Mouse (Mus musculus) intestine, embryonic 14.5 days (tissue): ENCODE measurements at regions not wholly inside any gene's neighbourhood (a gene's known extent, or its start where the extent isn't known, plus 50 kb on each side); places are given as distances from the start of the nearest gene placed in this dataset.
"Not testable (repeated sequence)": the region's sequence is repeated elsewhere in the genome, so short reads cannot be mapped to it uniquely, and the experiment has no call there.

Source experiments
- ATAC-seq: fragments of 200-750 bp; cut with Nextera tagmentation; replicated peaks from 2 replicates; pipeline ENCODE4 v1.8.0; 2017; ENCODE audit warnings: low read depth, moderate number of reproducible peaks, moderate TSS enrichment, moderate library complexity; ENCODE audit not compliant: low FRiP score, low TSS enrichment
- DNase-seq: peaks from one replicate; pipeline ENCODE4 v3.0.0-alpha.2; 2018; ENCODE audit warnings: low spot score
- H3K27ac ChIP-seq: fragments of 300-500 bp; sonication (generic); 2 replicates; pipeline ENCODE4 v1.5.1; 2014; ENCODE audit warnings: low read depth, mild to moderate bottlenecking, control low read depth
- H3K27me3 ChIP-seq: fragments of 300-500 bp; sonication (generic); replicated peaks from 2 replicates; pipeline ENCODE4 v1.6.1; 2014; ENCODE audit warnings: low read length, control low read depth; ENCODE audit not compliant: control insufficient read depth, insufficient read depth
- H3K36me3 ChIP-seq: fragments of 300-500 bp; sonication (generic); 2 replicates; pipeline ENCODE4 v1.6.1; 2014; ENCODE audit warnings: low read length, control low read depth; ENCODE audit not compliant: control insufficient read depth, insufficient read depth
- H3K4me1 ChIP-seq: fragments of 300-500 bp; sonication (generic); replicated peaks from 2 replicates; pipeline ENCODE4 v1.6.1; 2014; ENCODE audit warnings: low read length, control low read depth, mixed read lengths; ENCODE audit not compliant: control insufficient read depth, insufficient read depth
- H3K4me2 ChIP-seq: fragments of 300-500 bp; sonication (generic); 2 replicates; pipeline ENCODE4 v1.6.1; 2014; ENCODE audit warnings: low read length
- H3K4me3 ChIP-seq: fragments of 300-500 bp; sonication (generic); 2 replicates; pipeline ENCODE4 v1.5.1; 2014; ENCODE audit warnings: low read depth, low read length, control low read depth, mixed read lengths
- H3K9ac ChIP-seq: fragments of 300-500 bp; sonication (generic); 2 replicates; pipeline ENCODE4 v1.6.1; 2014; ENCODE audit warnings: mild to moderate bottlenecking, low read length
- H3K9me3 ChIP-seq: fragments of 300-500 bp; sonication (generic); 2 replicates; pipeline ENCODE4 v1.6.1; 2016; ENCODE audit warnings: low read length, control low read depth; ENCODE audit not compliant: control insufficient read depth
- WGBS: fragments of 180-500 bp; shearing (Covaris S2); extraction: QIAGEN DNeasy Blood & Tissue Kit; methylation state at CpG from one replicate; pipeline ENCODE4 v1.1.7; 2014; 5-methylcytosine and 5-hydroxymethylcytosine counted together

DNA sequence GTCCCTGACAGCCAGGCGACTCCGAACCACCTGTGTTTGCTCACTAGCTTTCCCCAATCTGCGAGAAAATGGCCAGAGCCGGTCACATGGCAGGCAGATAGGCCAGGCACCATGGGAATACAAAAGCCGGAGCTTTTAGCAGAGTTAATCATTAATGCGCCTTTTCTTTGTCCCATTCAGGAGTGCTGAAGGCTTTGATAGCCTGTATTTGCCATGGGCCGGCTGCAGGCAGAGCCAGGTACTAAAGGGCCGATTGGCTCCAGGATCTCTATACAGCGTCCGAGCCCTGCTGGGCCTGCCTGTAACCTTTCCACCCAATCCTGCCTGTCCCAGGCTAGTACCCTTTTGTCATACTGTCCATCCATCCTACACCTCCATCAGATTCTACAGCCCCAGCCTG, 78.1 kb downstream of the Foxa2 start:
- 46% methylated on average over 10 of the region's 10 CpGs for WGBS
- Histone ChIP-seq H3K4me3 (no peak overlapping the region), H3K4me2 (no peak overlapping the region), H3K9ac (no peak overlapping the region), H3K36me3 (no peaks in the 10 kb centered on the region), H3K27me3 (no peaks in the 10 kb centered on the region), H3K27ac (no peak overlapping the region), H3K4me1 (no peaks in the 10 kb centered on the region), H3K9me3 (no peaks in the 10 kb centered on the region)
- DNase-seq, result peak; percentile 61
- peak; percentile 88 for ATAC-seq

DNA sequence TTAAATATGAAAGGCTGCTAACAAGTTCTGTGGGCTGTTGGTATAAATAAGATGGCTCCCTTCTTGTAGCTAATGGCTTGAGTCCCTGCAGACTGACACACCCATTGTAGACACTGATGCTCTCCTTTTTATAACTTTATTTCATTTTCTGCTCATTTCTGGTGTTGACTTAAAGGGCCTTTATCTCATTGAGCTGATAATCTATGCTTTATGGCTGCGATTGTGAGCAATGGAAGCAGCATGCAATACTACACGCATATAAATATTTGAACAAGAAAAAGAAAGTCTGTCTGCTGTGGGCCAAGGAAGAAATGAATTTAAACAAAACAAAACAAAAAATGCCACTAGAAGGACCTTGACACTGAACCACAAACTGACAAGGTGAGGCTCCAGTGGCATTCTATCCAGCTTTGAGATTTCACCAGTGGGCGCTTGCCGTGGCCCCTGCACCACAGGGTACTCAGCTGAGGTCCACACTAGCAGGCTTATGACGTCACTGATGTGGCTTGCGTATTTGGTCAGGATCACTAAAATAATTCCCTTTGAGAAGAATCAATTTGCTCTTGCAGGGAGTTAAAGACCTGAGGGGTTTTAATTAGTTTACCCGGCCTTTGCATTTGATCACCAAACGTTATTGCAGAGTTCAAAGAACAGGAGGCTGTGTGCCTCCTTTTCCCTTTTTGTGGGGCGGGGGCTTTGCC, 78.8 kb downstream of the Foxa2 start:
- H3K4me1 ChIP-seq, result no peaks in the 10 kb centered on the region
- no peaks in the 10 kb centered on the region for H3K36me3 ChIP-seq
- no peaks in the 10 kb centered on the region for H3K27me3 ChIP-seq
- no peak overlapping the region for H3K4me3 ChIP-seq
- no peak overlapping the region for H3K27ac ChIP-seq
- WGBS, result 53% methylated on average over 9 of the region's 9 CpGs
- ATAC-seq (peak; percentile 56), DNase-seq (no peak)
- no peak overlapping the region for H3K4me2 ChIP-seq
- H3K9me3 ChIP-seq, result no peaks in the 10 kb centered on the region
- H3K9ac ChIP-seq, result no peak overlapping the region

DNA sequence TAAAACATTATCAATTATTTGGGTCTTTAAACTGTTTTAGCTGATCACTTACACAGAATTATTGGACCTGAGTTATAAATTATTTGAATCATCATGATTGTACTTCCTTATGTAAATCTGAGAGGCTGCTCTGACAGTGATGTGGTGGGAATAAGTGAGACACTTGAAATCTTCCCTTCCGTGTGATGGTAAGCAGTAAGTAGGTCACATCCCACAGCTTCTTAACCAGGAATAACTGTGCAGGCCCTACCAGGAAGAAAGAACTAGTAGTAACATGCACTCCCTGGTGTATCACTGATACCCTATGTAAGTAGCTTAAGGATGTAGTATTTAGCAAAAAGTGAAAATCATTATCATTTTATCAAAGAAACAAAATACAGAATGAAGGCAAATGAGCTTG, 83.5 kb downstream of the Foxa2 start:
- not testable (repeated sequence) for H3K9ac ChIP-seq, H3K4me2 ChIP-seq, ATAC-seq, H3K27me3 ChIP-seq, H3K4me1 ChIP-seq, H3K27ac ChIP-seq, H3K36me3 ChIP-seq, H3K9me3 ChIP-seq, DNase-seq, H3K4me3 ChIP-seq
- WGBS, result 68% methylated on average over 1 of the region's 1 CpGs

DNA sequence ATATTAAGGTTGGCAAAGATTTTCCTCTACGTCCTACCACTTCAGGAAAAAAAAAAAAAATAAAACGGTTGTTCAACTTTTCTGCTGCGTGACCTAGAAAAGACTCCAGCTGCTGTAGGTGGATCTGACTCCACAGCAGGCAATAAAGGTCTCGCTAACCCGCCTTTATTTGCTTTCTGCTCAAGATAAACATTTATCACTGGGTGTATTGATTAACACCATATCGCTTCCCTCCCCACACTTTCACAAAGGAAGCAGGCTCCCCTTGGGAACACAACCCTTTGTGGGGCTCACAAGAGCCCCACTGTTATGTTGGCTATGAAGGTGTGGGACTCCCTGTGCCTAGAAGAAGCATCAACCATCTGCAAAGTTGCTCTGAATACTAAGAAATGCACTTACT, 85.1 kb downstream of the Foxa2 start:
- ATAC-seq, result 0 out of 2 replicates have a peak, but pooled peaks have one; percentile 27
- Histone ChIP-seq H3K27me3 (no peaks in the 10 kb centered on the region; the same call in 1 of the 2 replicates), H3K9me3 (no peaks in the 10 kb centered on the region), H3K4me1 (no peaks in the 10 kb centered on the region), H3K4me2 (no peak overlapping the region), H3K36me3 (no peaks in the 10 kb centered on the region), H3K9ac (no peak overlapping the region), H3K4me3 (no peak overlapping the region), H3K27ac (no peak overlapping the region)
- 43% methylated on average over 6 of the region's 6 CpGs for WGBS
- DNase-seq, result no peak

DNA sequence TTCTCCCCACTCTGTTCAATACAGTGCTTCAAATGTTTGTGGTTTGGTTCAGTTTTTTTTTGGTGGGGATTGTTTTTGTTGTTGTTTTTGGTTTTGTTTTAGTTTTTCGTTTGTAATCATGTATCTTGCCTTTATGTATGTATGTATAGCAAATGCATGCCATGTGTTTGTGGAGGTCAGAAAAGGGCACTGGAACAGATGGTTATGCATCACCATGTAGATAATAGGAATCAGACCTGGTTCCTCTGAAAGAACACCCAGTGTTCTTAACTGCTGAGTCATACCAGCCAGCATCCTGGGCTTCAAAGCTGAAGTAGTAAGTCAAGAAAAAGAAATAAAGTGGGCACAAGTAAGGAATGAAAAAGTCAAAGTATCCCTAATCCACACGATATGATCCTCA, 92.6 kb downstream of the Foxa2 start:
- Histone ChIP-seq H3K9ac (no peak overlapping the region), H3K9me3 (no peaks in the 10 kb centered on the region), H3K4me3 (no peak overlapping the region), H3K36me3 (no peaks in the 10 kb centered on the region), H3K27me3 (no peaks in the 10 kb centered on the region), H3K4me2 (no peak overlapping the region), H3K4me1 (no peaks in the 10 kb centered on the region), H3K27ac (no peak overlapping the region)
- DNase-seq (no peak), ATAC-seq (no peak)
- 66% methylated on average over 2 of the region's 2 CpGs for WGBS

DNA sequence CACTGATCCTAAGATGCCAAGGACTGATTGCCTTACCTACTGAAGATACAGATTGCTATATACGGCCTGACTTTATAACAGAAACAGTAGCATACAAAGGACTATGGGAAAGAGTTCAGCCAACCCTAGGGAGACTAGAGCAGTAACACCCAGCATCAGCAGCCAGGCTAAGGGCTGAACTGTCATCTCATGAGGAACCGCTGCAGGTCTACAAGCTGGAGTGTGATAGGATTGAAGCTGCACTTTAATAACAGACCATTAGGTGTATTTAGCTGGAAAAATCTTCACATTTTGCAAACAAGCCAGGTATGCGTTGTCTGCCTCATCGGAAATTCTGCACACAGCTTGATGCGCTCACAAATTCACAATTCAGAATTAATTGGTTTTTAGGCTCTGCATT, 95.5 kb downstream of the Foxa2 start:
- Histone ChIP-seq H3K4me2 (no peak overlapping the region), H3K36me3 (no peaks in the 10 kb centered on the region), H3K4me1 (no peaks in the 10 kb centered on the region), H3K27ac (no peak overlapping the region), H3K27me3 (no peaks in the 10 kb centered on the region), H3K4me3 (no peak overlapping the region), H3K9ac (no peak overlapping the region), H3K9me3 (no peaks in the 10 kb centered on the region)
- ATAC-seq, result no peak
- WGBS, result 88% methylated on average over 5 of the region's 5 CpGs
- DNase-seq, result no peak

DNA sequence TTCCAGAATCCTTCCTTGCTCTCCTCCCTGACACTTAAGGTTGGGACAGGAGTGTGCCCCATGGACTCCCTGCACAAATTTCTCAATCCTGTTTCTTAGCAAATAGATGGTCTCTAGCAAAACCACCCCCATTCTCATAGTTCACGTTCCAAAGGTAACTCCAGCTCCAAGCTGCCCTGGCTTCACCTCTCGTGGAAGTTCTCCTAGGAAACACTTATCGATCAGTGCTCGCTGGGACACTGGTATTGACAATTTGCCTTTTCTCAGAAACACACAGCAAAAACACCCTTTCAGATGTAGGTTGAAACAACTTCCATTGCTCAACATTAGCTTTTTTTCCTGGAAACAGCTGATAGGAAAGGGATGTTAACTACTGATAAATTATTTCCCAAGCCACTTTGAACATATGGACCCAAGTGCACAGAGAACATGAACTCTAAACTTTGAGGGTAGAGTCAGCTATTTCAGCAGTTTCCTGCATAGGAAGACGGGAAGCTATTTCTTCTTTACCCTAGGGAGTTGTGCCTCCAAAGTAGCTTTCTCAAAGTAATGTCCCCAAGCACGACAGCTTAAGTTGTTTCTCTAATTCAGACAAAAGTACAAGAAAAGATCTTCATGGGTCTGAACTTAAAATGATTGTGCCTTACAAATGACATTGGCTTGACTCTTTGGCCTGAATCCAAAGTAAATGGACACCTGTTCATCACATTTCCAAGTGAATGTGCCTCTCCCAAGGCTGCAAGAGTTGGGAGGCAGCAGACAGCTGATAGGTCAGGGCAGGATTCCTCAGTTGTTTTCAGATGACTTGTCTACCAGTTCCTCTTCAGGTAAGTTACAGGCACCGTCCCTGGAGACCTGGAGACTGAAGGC, 102.4 kb downstream of the Foxa2 start:
- no peak for DNase-seq
- no peaks in the 10 kb centered on the region for H3K36me3 ChIP-seq
- H3K4me1 ChIP-seq, result no peaks in the 10 kb centered on the region; the same call in 1 of the 2 replicates
- no peak overlapping the region for H3K4me3 ChIP-seq
- H3K4me2 ChIP-seq, result no peak overlapping the region
- H3K27ac ChIP-seq, result no peak overlapping the region
- WGBS, result 87% methylated on average over 7 of the region's 7 CpGs
- H3K9ac ChIP-seq, result no peak overlapping the region
- H3K27me3 ChIP-seq, result no peaks in the 10 kb centered on the region
- no peak for ATAC-seq
- no peaks in the 10 kb centered on the region for H3K9me3 ChIP-seq

DNA sequence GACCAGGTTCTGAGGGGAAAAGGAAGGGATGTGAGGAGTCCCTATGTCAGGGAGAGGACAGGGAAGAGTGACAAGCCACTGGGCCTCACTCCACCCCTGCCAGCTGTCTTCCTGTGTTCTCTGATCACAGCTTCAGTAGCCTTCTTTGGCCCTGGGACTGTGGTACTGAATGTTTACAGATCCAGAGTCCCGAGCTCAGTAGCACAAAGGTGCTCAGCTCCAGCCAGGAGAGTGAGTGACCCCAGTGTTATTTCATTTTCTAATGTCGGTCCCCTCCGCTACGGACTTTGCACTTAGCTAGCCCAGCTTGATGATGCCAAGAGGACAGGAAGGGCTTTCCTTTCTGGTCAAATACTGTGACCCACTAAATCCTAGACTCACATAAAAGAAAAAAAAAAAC, 104.2 kb downstream of the Foxa2 start:
- Histone ChIP-seq H3K4me1 (no peaks in the 10 kb centered on the region; the same call in 1 of the 2 replicates), H3K4me2 (no peak overlapping the region), H3K36me3 (no peaks in the 10 kb centered on the region), H3K27me3 (no peaks in the 10 kb centered on the region), H3K4me3 (no peak overlapping the region), H3K9ac (no peak overlapping the region), H3K9me3 (no peaks in the 10 kb centered on the region), H3K27ac (no peak overlapping the region)
- DNase-seq (no peak), ATAC-seq (no peak)
- WGBS, result 69% methylated on average over 4 of the region's 4 CpGs
